Mouse (Mus musculus): ENCODE measurements around the gene Magea4. TPM values are rescaled to one million over a fixed set of nuclear protein-coding genes. Genes with fewer than 3 reads are reported as not detected.

Magea4 gene
- polyA plus RNA-seq (2014; fragmentation: Nextera tagmentation; extraction: Ambion mirVana): not detected in 2 replicates

DNA sequence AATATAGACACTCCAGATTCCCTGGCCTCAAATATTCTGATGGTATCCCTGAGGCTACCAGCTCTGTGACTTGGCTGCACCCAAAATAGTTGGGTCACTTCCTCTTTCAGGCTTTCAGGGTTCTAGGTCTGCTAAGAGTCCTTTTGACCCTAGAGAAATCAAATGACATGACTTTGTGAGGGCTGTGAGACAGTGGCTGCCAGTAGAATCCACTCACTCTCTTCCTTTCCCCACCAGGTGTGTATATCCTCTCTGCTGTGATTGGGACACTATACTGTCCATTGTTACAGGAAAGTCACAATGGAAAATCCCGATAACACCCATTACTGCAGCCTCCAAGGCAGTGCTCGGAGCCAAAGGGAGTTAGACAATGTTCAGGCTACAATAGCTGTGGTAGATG lies at the start of gene Magea4:
Gene Magea4, plus strand, starts transcription at position 301 of the 400 bp plus-strand sequence.
- ATAC-seq (ENCODE audit: insufficient number of reproducible peaks, insufficient read depth, low FRiP score, low read depth): no peak
- 91% methylated on average over 2 of the region's 2 CpGs for WGBS
- Histone ChIP-seq H3K9ac (replicated peaks; ENCODE audit: low read depth, low read length) (no peak within 1 kb of the TSS), H3K4me1 (ENCODE audit: control insufficient read depth, insufficient read depth, low read length) (no peaks in the 10 kb centered on the region), H3K4me3 (ENCODE audit: low read depth, low read length) (no peak within 1 kb of the TSS), H3K4me2 (replicated peaks; ENCODE audit: low read depth, low read length) (no peak within 1 kb of the TSS), H3K27me3 (ENCODE audit: control insufficient read depth, insufficient read depth, low read length) (no peaks in the 10 kb centered on the region), H3K9me3 (ENCODE audit: control insufficient read depth, low read depth, low read length) (no peaks in the 10 kb centered on the region), H3K36me3 (ENCODE audit: control insufficient read depth, insufficient read depth, low read length) (no peaks in the 10 kb centered on the region), H3K27ac (ENCODE audit: low read length) (no peak within 1 kb of the TSS)

GRCm38 (mm10) chrX:72202944-72203554 lies 18.8 kb upstream of the Magea4 start:
- Histone ChIP-seq H3K4me2 (replicated peaks; ENCODE audit: low read depth, low read length) (no peak overlapping the region), H3K9me3 (ENCODE audit: control insufficient read depth, low read depth, low read length) (no peaks in the 10 kb centered on the region), H3K36me3 (ENCODE audit: control insufficient read depth, insufficient read depth, low read length) (no peaks in the 10 kb centered on the region), H3K4me1 (ENCODE audit: control insufficient read depth, insufficient read depth, low read length) (no peaks in the 10 kb centered on the region), H3K9ac (replicated peaks; ENCODE audit: low read depth, low read length) (no peak overlapping the region), H3K27me3 (ENCODE audit: control insufficient read depth, insufficient read depth, low read length) (no peaks in the 10 kb centered on the region), H3K27ac (ENCODE audit: low read length) (no peak overlapping the region), H3K4me3 (ENCODE audit: low read depth, low read length) (no peak overlapping the region)
- ATAC-seq (ENCODE audit: insufficient number of reproducible peaks, insufficient read depth, low FRiP score, low read depth): no peak
- WGBS: 52% methylated on average over 4 of the region's 4 CpGs

DNA sequence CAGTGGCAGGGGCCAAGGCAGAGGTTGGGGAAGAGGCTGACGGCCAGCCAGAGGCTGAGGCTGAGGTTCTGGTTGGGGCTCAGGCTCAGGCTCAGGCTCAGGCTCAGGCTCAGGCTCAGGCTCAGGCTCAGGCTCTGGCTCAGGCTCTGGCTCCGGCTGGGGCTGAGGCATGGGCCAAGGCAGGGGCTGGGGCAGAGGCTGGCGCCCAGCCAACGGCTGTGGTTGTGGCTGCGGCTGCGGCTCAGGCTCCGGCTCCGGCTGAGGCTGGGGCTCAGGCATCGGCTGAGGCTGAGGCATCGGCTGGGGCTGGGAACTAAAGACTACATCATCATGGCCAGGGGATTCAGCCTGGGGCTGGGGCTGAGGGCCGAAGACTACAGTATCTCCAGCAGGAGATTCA lies 48.8 kb downstream of the Magea4 start:
- Histone ChIP-seq H3K4me2 (replicated peaks; ENCODE audit: low read depth, low read length) (no peak overlapping the region), H3K9me3 (ENCODE audit: control insufficient read depth, low read depth, low read length) (no peaks in the 10 kb centered on the region), H3K27ac (ENCODE audit: low read length) (no peak overlapping the region), H3K4me3 (ENCODE audit: low read depth, low read length) (no peak overlapping the region), H3K27me3 (ENCODE audit: control insufficient read depth, insufficient read depth, low read length) (no peaks in the 10 kb centered on the region), H3K9ac (replicated peaks; ENCODE audit: low read depth, low read length) (no peak overlapping the region), H3K4me1 (ENCODE audit: control insufficient read depth, insufficient read depth, low read length) (no peaks in the 10 kb centered on the region), H3K36me3 (ENCODE audit: control insufficient read depth, insufficient read depth, low read length) (no peaks in the 10 kb centered on the region)
- no peak for ATAC-seq (ENCODE audit: insufficient number of reproducible peaks, insufficient read depth, low FRiP score, low read depth)
- 94% methylated on average over 11 of the region's 11 CpGs for WGBS

MicroRNAs within 50 kb of the gene (microRNA counts, 519-probe panel; counts per million panel counts)
- microRNA mmu-miR-224: 1,467 counts per million, percentile 8 among the panel's probes with 10 or more counts
- not detected for microRNA mmu-miR-452

Small RNA genes within 50 kb of the gene (microRNA-seq; reads per million reads assigned to microRNA genes)
- gene Mir224 (429 reads per million, percentile 63 among the genes with 10 or more reads in this experiment), gene Mir452 (57.2 reads per million, percentile 40 among the genes with 10 or more reads in this experiment)

Other genes with a start within 250 kb of the Magea4 start
- not detected in 2 replicates for gene Fate1, start 249.0 kb upstream of the Magea4 start, polyA plus RNA-seq (2014; fragmentation: Nextera tagmentation; extraction: Ambion mirVana)
- gene Cnga2, start 230.2 kb upstream of the Magea4 start, polyA plus RNA-seq (2014; fragmentation: Nextera tagmentation; extraction: Ambion mirVana): 0.15 and 0.26 TPM in 2 replicates
- 3.4 and 3.5 TPM in 2 replicates for gene Gabre, start 52.8 kb downstream of the Magea4 start, polyA plus RNA-seq (2014; fragmentation: Nextera tagmentation; extraction: Ambion mirVana)
- not detected in 2 replicates for gene Magea10, start 164.8 kb downstream of the Magea4 start, polyA plus RNA-seq (2014; fragmentation: Nextera tagmentation; extraction: Ambion mirVana)